Mouse (Mus musculus) Patski (cell line): ENCODE results near the gene Slc25a13. TPM values are rescaled to one million over a fixed set of nuclear protein-coding genes. Genes with fewer than 3 reads are reported as not detected.
"Not testable (repeated sequence)": the region's sequence is repeated elsewhere in the genome, so short reads cannot be mapped to it uniquely, and the experiment has no call there.

Source experiments
- ATAC-seq: fragments of 100-300 bp; one replicate; pipeline ENCODE4 v1.8.0; 2021
- CTCF ChIA-PET: fragments of 350-600 bp; sonication (Branson Sonifier 250); formaldehyde crosslinking; loops from one replicate; lab custom pipeline; 2022; ENCODE audit warnings: inconsistent platforms; lab: Charles Lee
- POLR2A ChIA-PET: fragments of 350-600 bp; sonication (Branson Sonifier 250); formaldehyde crosslinking; loops from one replicate; lab custom pipeline; 2022; ENCODE audit warnings: antibody characterized with exemption, inconsistent platforms; lab: Charles Lee
- DNase-seq: peaks from one replicate; pipeline ENCODE4 v3.0.0-alpha.2; 2011; ENCODE audit warnings: low read depth, low spot score
- H3K27me3 ChIP-seq: fragments of 371-371 bp; one replicate; pipeline ENCODE4 v1.5.1; 2021
- CTCF ChIP-seq: fragments of 100-300 bp; IDR thresholded peaks from one replicate; pipeline ENCODE4 v1.5.1; 2021
- in situ Hi-C: fragments of 300-500 bp; cut with MboI; formaldehyde crosslinking; loops from 3 replicates; pipeline ENCODE4 v1.11.1; 2018; ENCODE audit warnings: low pct_unique_long_range_greater_than_20kb, mixed read lengths
- polyA plus RNA-seq: library from polyadenylated mRNA; unstranded; gene quantifications from one replicate; pipeline ENCODE4 v1.2.3, GENCODE M21; 2021

The Slc25a13 gene
- polyA plus RNA-seq, 1 experiment from 2014 or later: 76.1 TPM

- in situ Hi-C loops: no loop called here
- POLR2A ChIA-PET: no interaction called here
- ATAC-seq (no peak), DNase-seq (no peak)
- CTCF ChIA-PET: interaction anchor here (0.6 to 1.2 kb wide), 3 partner anchors 36 to 84 kb away, joined by 3 to 4 read pairs (median 3); no protein-coding TSS in a partner anchor
- TF ChIP-seq CTCF: no peak
- H3K27me3 ChIP-seq: no peaks in the 10 kb centered on the region
These were observed 25.2 kb downstream of the Slc25a13 start for GRCm38 (mm10) chr6:6191596-6192337.

- POLR2A ChIA-PET: no interaction called here
- no peak for TF ChIP-seq CTCF
- no peaks in the 10 kb centered on the region for H3K27me3 ChIP-seq
- no peak for DNase-seq
- CTCF ChIA-PET: no interaction called here
- in situ Hi-C loops: no loop called here
- no peak for ATAC-seq
These were observed 28.0 kb downstream of the Slc25a13 start for GRCm38 (mm10) chr6:6188970-6189369.

GRCm38 (mm10) chr6:6186468-6186867 lies 30.5 kb downstream of the Slc25a13 start:
- DNase-seq (no peak), ATAC-seq (no peak)
- CTCF ChIA-PET: no interaction called here
- POLR2A ChIA-PET: no interaction called here
- in situ Hi-C loops: no loop called here
- TF ChIP-seq CTCF: no peak
- H3K27me3 ChIP-seq: no peaks in the 10 kb centered on the region

- DNase-seq (no peak), ATAC-seq (no peak)
- in situ Hi-C loops: no loop called here
- POLR2A ChIA-PET: no interaction called here
- no peaks in the 10 kb centered on the region for H3K27me3 ChIP-seq
- TF ChIP-seq CTCF: no peak
- CTCF ChIA-PET: no interaction called here
These were observed 31.3 kb downstream of the Slc25a13 start for GRCm38 (mm10) chr6:6185735-6186068.

GRCm38 (mm10) chr6:6184921-6185734 lies 31.8 kb downstream of the Slc25a13 start:
- no peak for ATAC-seq
- CTCF ChIA-PET: interaction anchor here (1.3 to 2.8 kb wide), 2 partner anchors 14 to 48 kb away, joined by 5 to 8 read pairs; no protein-coding TSS in a partner anchor
- no peak for TF ChIP-seq CTCF
- POLR2A ChIA-PET: no interaction called here
- no peaks in the 10 kb centered on the region for H3K27me3 ChIP-seq
- in situ Hi-C loops: no loop called here
- DNase-seq: no peak

- no peaks in the 10 kb centered on the region for H3K27me3 ChIP-seq
- in situ Hi-C loops: no loop called here
- DNase-seq (no peak), ATAC-seq (no peak)
- POLR2A ChIA-PET: no interaction called here
- CTCF ChIA-PET: interaction anchor here (1.3 to 2.8 kb wide), 2 partner anchors 15 to 46 kb away, joined by 5 to 8 read pairs; no protein-coding TSS in a partner anchor
- TF ChIP-seq CTCF: no peak
These were observed 33.4 kb downstream of the Slc25a13 start for GRCm38 (mm10) chr6:6183601-6184000.

GRCm38 (mm10) chr6:6182191-6182590 lies 34.8 kb downstream of the Slc25a13 start:
- TF ChIP-seq CTCF: no peak
- no peaks in the 10 kb centered on the region for H3K27me3 ChIP-seq
- in situ Hi-C loops: no loop called here
- CTCF ChIA-PET: interaction anchor here (2.8 kb wide), 1 partner anchor 17 kb away, joined by 8 read pairs; no protein-coding TSS in a partner anchor
- no peak for ATAC-seq
- no peak for DNase-seq
- POLR2A ChIA-PET: no interaction called here

GRCm38 (mm10) chr6:6178341-6178740 lies 38.6 kb downstream of the Slc25a13 start:
- POLR2A ChIA-PET, H3K27me3 ChIP-seq, in situ Hi-C loops, ATAC-seq, DNase-seq: not testable (repeated sequence)
- CTCF ChIA-PET: interaction anchor here (0.8 kb wide), 1 partner anchor 22 kb away, joined by 3 read pairs; no protein-coding TSS in a partner anchor

GRCm38 (mm10) chr6:6175350-6175971 lies 41.5 kb downstream of the Slc25a13 start:
- TF ChIP-seq CTCF: no peak
- no peaks in the 10 kb centered on the region for H3K27me3 ChIP-seq
- ChIA-PET POLR2A (interaction anchor here (0.8 kb wide), 1 partner anchor 40 kb away, joined by 3 read pairs; no protein-coding TSS in a partner anchor), CTCF (no interaction called here)
- ATAC-seq: no peak
- DNase-seq: no peak
- in situ Hi-C loops: no loop called here

- DNase-seq: no peak
- in situ Hi-C loops: no loop called here
- POLR2A ChIA-PET: interaction anchor here (0.6 kb wide), 1 partner anchor 435 kb away, joined by 3 read pairs; no protein-coding TSS in a partner anchor
- CTCF ChIA-PET: no interaction called here
- TF ChIP-seq CTCF: peak; percentile 37
- ATAC-seq: peak; percentile 74
- no peaks in the 10 kb centered on the region for H3K27me3 ChIP-seq
These were observed 42.9 kb downstream of the Slc25a13 start for GRCm38 (mm10) chr6:6173935-6174561.
